Mouse (Mus musculus) liver, embryonic 14.5 days (tissue): ENCODE data around the gene Atp6v0e.

ENCODE experiments used
- CTCF ChIP-seq: IDR thresholded peaks from 2 replicates; pipeline ENCODE4 v1.5.1; 2016; ENCODE audit warnings: antibody characterized with exemption, low read depth, control low read depth
- EP300 ChIP-seq: IDR thresholded peaks from 2 replicates; pipeline ENCODE4 v1.6.1; 2016; ENCODE audit warnings: antibody characterized with exemption, low read depth

- TF ChIP-seq CTCF (no peak), EP300 (no peak)
These were observed 28.5 kb upstream of the Atp6v0e start for GRCm38 (mm10) chr17:26634539-26634938.
